Mouse (Mus musculus): ENCODE data around the gene Hmga1. TPM values are rescaled to one million over a fixed set of nuclear protein-coding genes. Genes with fewer than 3 reads are reported as not detected.

Gene Hmga1
- total and polyA plus RNA-seq, 3 experiments = 43.8 to 88.7 (median 83.7) TPM

- H3K4me3 ChIP-seq (replicated peaks in 1 of 3; ENCODE audit: low read depth in 2 of 3, low read length in 2 of 3, poor library complexity in 1 of 3) = peak within 1 kb of the TSS; percentile 71 to 75 (median 74)
- H3K4me2 ChIP-seq (ENCODE audit: insufficient read depth, low read depth, poor library complexity, severe bottlenecking) = peak within 1 kb of the TSS; percentile 64
- H3K27ac ChIP-seq (ENCODE audit: insufficient read depth, low read depth) = peak within 1 kb of the TSS; percentile 39
- no peaks in the 10 kb centered on the region for H3K9me3 ChIP-seq (replicated peaks; ENCODE audit: low read length)
- in situ Hi-C loops (cut with MboI; ENCODE audit: low pct_ligation_motif_present, low pct_unique_long_range_greater_than_20kb, low sequenced_read_pairs) = loop anchor here (5.0 kb wide), 1 partner anchor 67 kb away; no protein-coding TSS in a partner anchor
- H3K27me3 ChIP-seq (replicated peaks) = no peaks in the 10 kb centered on the region
- peaks cover 20 to 44% of the 10 kb centered on the region in 2 experiments for H3K4me1 ChIP-seq (ENCODE audit: control insufficient read depth in 1 of 2, insufficient read depth in 2 of 2)
- peak; percentile 95 for DNase-seq (ENCODE audit: extremely low read depth)
- dilution Hi-C loops (cut with MboI; ENCODE audit: extremely low pct_ligation_motif_present, extremely low pct_unique_long_range_greater_than_20kb, low sequenced_read_pairs) = no loop called here
- H3K79me2 ChIP-seq (replicated peaks; ENCODE audit: control insufficient read depth, extremely low read depth, insufficient read depth, poor library complexity, severe bottlenecking) = peaks cover 20% of the 10 kb centered on the region
- H3K36me3 ChIP-seq (replicated peaks in 1 of 2; ENCODE audit: control insufficient read depth in 1 of 2, insufficient read depth in 1 of 2, low read length in 1 of 2) = peaks cover 16 to 29% of the 10 kb centered on the region in 2 experiments
- peak within 1 kb of the TSS; percentile 44; the same call in 1 of the 2 replicates for H3K9ac ChIP-seq (ENCODE audit: insufficient read depth, low read depth)
- peak; percentile 79 for TF ChIP-seq NELFE (IDR thresholded peaks at IDR 0.05; ENCODE audit: low read depth, low read length)
- TF ChIP-seq GABPA (IDR thresholded peaks at IDR 0.05; ENCODE audit: insufficient replicate concordance, low read depth, low read length) = no peak
- no peak for TF ChIP-seq E2F4 (IDR thresholded peaks at IDR 0.05; ENCODE audit: insufficient replicate concordance, low read depth, low read length)
- TF ChIP-seq PAX5 (IDR thresholded peaks at IDR 0.05; ENCODE audit: low read length) = no peak
- TF ChIP-seq ETS1 (conservative IDR thresholded peaks at IDR 0.05; ENCODE audit: low read depth, low read length) = no peak
- TF ChIP-seq UBTF (IDR thresholded peaks at IDR 0.05; ENCODE audit: low read depth, low read length) = no peak
- peak; percentile 58 for TF ChIP-seq MAX (IDR thresholded peaks at IDR 0.05; ENCODE audit: low read length)
- TF ChIP-seq RCOR1 (conservative IDR thresholded peaks at IDR 0.05; ENCODE audit: low read depth, low read length) = no peak
- TF ChIP-seq HCFC1 (IDR thresholded peaks at IDR 0.05; ENCODE audit: low read depth, low read length) = peak; percentile 62
- no peak for TF ChIP-seq JUN (IDR thresholded peaks at IDR 0.05; ENCODE audit: insufficient read depth, low read depth, low read length)
- TF ChIP-seq SMC3 (IDR thresholded peaks at IDR 0.05; ENCODE audit: low read depth, low read length) = peak; percentile 78
- peak; percentile 88 for TF ChIP-seq ELF1 (IDR thresholded peaks at IDR 0.05; ENCODE audit: low read depth, low read length)
- TF ChIP-seq ZKSCAN1 (IDR thresholded peaks at IDR 0.05; ENCODE audit: borderline replicate concordance, low read depth, low read length) = no peak
- peak; percentile 25; the same call in 1 of the 2 replicates for TF ChIP-seq CHD2 (IDR thresholded peaks at IDR 0.05; ENCODE audit: low read length)
- TF ChIP-seq TBP (conservative IDR thresholded peaks at IDR 0.05; ENCODE audit: low read depth, low read length) = no peak
- TF ChIP-seq USF1 (IDR thresholded peaks at IDR 0.05; ENCODE audit: low read depth, low read length) = peak; percentile 75
- TF ChIP-seq SIN3A (IDR thresholded peaks at IDR 0.05; ENCODE audit: low read length) = peak; percentile 52; the same call in 1 of the 2 replicates
- TF ChIP-seq IRF4 (IDR thresholded peaks at IDR 0.05; ENCODE audit: low read depth, low read length) = peak; percentile 67
- peak; percentile 81 for TF ChIP-seq TCF12 (IDR thresholded peaks at IDR 0.05; ENCODE audit: low read depth, low read length)
- no peak for TF ChIP-seq ZC3H11A (IDR thresholded peaks at IDR 0.05; ENCODE audit: low read depth, low read length)
- peak; percentile 74 for TF ChIP-seq RAD21 (IDR thresholded peaks at IDR 0.05; ENCODE audit: low read depth, low read length)
- peak; percentile 87 for TF ChIP-seq ZMIZ1 (IDR thresholded peaks at IDR 0.05; ENCODE audit: low read depth, low read length)
- no peak for TF ChIP-seq ZNF384 (IDR thresholded peaks at IDR 0.05; ENCODE audit: low read depth, low read length)
- TF ChIP-seq CHD1 (IDR thresholded peaks at IDR 0.05; ENCODE audit: low read depth, low read length) = no peak
- TF ChIP-seq USF2 (conservative IDR thresholded peaks at IDR 0.05; ENCODE audit: low read depth, low read length) = no peak; the same call in 1 of the 2 replicates
- TF ChIP-seq POLR2AphosphoS2 (IDR thresholded peaks at IDR 0.05; ENCODE audit: low read depth, low read length) = no peak
- peak; percentile 37; the same call in 1 of the 2 replicates for TF ChIP-seq NRF1 (IDR thresholded peaks at IDR 0.05; ENCODE audit: low read depth, low read length)
- TF ChIP-seq MXI1 (IDR thresholded peaks at IDR 0.05; ENCODE audit: low read depth, low read length) = peak; percentile 92
- peak in 1 of 2 experiments; percentile 90; a peak in 2 of 4 replicates for TF ChIP-seq CTCF (conservative IDR thresholded peaks at IDR 0.05 in 1 of 2, IDR thresholded peaks at IDR 0.05 in 1 of 2; ENCODE audit: low read depth in 2 of 2, low read length in 2 of 2)
- TF ChIP-seq MAFK (IDR thresholded peaks at IDR 0.05; ENCODE audit: insufficient replicate concordance, low read length) = no peak
- TF ChIP-seq POLR2A (IDR thresholded peaks at IDR 0.05; ENCODE audit: low read depth, low read length) = peak; percentile 91
- TF ChIP-seq BHLHE40 (IDR thresholded peaks at IDR 0.05; ENCODE audit: low read depth, low read length) = peak; percentile 56
- TF ChIP-seq EP300 (IDR thresholded peaks at IDR 0.05; ENCODE audit: low read length) = peak; percentile 19; the same call in 1 of the 2 replicates
- peak; percentile 69 for TF ChIP-seq MEF2A (IDR thresholded peaks at IDR 0.05; ENCODE audit: borderline replicate concordance, low read depth, low read length)
- TF ChIP-seq MYC (IDR thresholded peaks at IDR 0.05; ENCODE audit: low read depth, low read length) = 0 out of 2 replicates have a peak, but pooled peaks have one; percentile 13
- no peak for TF ChIP-seq JUND (conservative IDR thresholded peaks at IDR 0.05; ENCODE audit: low read depth, low read length)
- TF ChIP-seq MAZ (IDR thresholded peaks at IDR 0.05; ENCODE audit: low read depth, low read length) = peak; percentile 97
- TF ChIP-seq KAT2A (IDR thresholded peaks at IDR 0.05; ENCODE audit: insufficient replicate concordance, low read length) = no peak
These were observed 9.1 kb downstream of the Hmga1 start, which contains the start of gene AI413582 for GRCm38 (mm10) chr17:27565163-27565941. Gene AI413582 (minus strand): TSS chr17:27565756.
